Mouse (Mus musculus): Measurements from ENCODE around the gene Gm15517.

Gm15517 gene

GRCm38 (mm10) chr7:44309475-44310284 lies 48.4 kb downstream of the Gm15517 start, which contains the start of gene Shank1:
Gene Shank1, plus strand, starts transcription at chr7:44310253.
- no peak for DNase-seq (ENCODE audit: extremely low spot score)

GRCm38 (mm10) chr7:44310285-44310877 lies 49.1 kb downstream of the Gm15517 start:
- DNase-seq (ENCODE audit: extremely low spot score) = peak; percentile 46

- DNase-seq (ENCODE audit: extremely low spot score) = peak; percentile 68
These were observed 49.8 kb downstream of the Gm15517 start for GRCm38 (mm10) chr7:44310878-44311712.

All from embryo, embryonic 9.5 days (tissue).